Mouse (Mus musculus): ENCODE measurements around the gene Zfp229.

DNA sequence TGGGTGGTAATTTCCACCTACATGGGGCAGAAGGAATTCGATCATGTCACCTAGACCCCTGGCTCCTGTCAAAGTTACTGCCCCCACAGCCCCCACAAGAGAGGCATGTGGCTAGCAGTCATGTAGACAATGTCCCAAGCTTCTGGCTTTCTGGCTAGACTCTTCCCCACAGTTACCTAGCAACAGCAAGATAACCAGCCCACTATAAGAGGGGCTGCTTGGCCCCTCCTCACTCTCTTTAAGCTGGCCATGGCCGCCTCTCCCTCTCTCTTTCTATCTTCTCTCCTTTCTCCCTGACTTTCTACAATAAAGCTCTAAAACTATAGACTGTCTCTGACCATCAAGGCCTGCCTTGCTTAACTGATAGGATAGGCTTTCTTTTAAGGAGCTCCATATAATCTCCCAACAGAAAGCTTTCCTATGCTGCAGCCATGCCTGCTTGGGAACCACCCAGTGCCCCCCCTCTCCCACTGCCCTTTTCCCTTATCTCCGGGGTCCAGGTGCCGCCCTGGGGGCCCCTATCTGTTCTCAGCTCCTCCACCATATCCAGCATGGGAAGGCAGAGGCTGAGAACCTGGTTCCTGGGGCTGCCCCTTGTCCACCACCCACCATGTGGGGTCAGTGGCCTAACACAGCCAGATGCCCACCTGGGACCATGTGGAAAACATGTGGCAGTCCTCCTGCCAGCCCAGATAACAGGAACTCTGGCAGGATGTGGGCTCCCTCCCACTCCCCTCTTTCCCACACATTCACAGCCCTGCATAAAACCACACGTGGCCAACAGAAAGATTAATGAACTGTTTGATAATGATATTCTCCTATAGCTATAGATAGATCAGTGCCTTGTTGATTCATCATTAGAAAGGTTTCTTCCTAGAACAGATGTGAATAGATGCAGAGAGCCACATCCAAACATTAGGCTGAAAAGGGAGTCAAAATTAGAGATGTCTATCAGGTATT lies 28.0 kb upstream of the Zfp229 start:
- no peak for TF ChIP-seq CTCF (IDR thresholded peaks at IDR 0.05 in 2 of 3, conservative IDR thresholded peaks at IDR 0.05 in 1 of 3; ENCODE audit: control insufficient read depth in 1 of 3, insufficient read depth in 1 of 3, low read depth in 2 of 3, low read length in 3 of 3, poor library complexity in 1 of 3, severe bottlenecking in 1 of 3)
- TF ChIP-seq EP300 (IDR thresholded peaks at IDR 0.05; ENCODE audit: low read depth in 1 of 2, low read length in 2 of 2) = peak; percentile 76 to 89
- TF ChIP-seq GATA1 (IDR thresholded peaks at IDR 0.05; ENCODE audit: low read depth, low read length) = peak; percentile 65; the same call in 1 of the 2 replicates

All from MEL (cell line).